Mouse (Mus musculus) G1E-ER4 (cell line): ENCODE measurements around the gene Isyna1. TPM values are rescaled to one million over a fixed set of nuclear protein-coding genes. Genes with fewer than 3 reads are reported as not detected.

ENCODE experiments used
- GATA1 ChIP-seq: IDR thresholded peaks from one replicate; pipeline ENCODE4 v1.8.0; 2012; ENCODE audit warnings: low read length, inconsistent platforms
- polyA plus RNA-seq: library from polyadenylated mRNA; stranded (reverse); fragments of >175 nt; gene quantifications from 2 replicates; pipeline ENCODE4 v1.2.3, GENCODE M21; 2012

Gene Isyna1
- 184 and 204 TPM in 2 replicates for polyA plus RNA-seq

DNA sequence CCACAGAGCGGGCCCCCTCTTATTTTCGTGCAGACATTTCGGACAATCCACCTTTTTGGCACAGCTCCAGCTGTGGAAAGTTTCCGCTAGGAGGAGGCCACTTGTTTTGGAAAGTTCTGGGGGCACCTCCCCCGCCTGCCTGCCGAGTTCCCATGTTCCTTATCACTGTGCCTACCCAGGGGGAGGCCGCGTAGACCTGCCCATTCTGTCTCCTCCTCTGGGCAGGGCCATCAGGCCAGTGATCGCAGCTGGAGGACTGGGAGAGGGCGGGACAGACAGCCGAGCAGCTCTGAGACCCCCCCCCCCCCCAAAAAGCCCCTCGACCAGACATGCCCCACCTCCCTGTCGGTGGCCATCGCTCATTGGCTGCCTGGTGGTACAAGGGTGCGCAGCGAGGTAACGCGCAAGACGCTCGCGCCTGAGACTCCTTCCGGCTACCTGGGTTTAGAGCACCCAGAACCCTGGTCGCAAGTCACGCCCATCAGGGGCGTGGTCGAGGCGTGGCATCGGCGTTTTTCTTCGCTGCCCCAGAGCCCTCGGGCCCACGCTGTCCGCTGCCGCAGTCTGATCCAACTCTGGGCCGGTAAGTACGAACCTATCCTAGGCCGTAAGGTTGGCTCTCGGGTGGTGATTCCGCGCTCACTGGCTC, at the start of gene Isyna1:
Gene Isyna1 (plus strand): TSS at position 413 of the 649 bp plus-strand sequence.
- TF ChIP-seq GATA1: no peak

DNA sequence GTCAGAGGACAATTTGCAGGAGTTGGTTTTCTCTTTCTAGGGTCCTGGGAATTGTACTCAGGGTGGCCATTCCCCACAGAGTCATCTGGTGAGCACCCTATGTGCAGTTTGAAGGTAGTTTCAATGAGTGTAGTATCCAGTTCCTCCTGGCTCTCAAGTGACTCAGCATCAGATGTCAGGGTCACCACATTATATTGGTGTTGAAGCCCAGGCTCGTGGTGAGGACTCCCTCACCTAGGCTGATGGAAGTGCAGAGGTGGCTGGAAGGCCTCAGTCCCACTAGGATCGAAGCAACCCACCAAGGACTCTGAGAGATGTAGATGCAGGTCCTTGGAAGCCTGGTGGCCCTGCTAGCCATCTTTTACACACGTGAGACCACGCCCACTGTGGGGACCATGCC, 47.8 kb upstream of the Isyna1 start:
- TF ChIP-seq GATA1: no peak

DNA sequence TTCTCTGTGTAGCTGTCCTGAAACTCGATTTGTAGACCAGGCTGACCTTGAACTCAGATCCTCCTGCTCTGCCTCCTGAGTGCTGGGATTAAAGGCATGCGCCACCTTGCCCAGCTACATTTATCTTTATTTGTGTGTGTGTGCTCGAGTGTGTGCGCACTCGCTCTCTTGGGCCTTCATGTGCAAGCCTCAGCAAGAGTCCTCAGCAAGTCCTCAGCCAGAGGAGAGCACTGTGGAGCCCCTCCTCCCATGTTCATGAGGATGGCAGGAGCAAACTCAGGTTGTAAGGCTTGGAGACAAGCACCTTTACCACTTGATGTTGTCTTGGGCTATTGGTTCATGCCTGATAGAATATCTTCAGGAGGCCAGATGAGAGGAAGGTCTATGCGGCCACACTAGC, 46.4 kb upstream of the Isyna1 start:
- no peak for TF ChIP-seq GATA1

DNA sequence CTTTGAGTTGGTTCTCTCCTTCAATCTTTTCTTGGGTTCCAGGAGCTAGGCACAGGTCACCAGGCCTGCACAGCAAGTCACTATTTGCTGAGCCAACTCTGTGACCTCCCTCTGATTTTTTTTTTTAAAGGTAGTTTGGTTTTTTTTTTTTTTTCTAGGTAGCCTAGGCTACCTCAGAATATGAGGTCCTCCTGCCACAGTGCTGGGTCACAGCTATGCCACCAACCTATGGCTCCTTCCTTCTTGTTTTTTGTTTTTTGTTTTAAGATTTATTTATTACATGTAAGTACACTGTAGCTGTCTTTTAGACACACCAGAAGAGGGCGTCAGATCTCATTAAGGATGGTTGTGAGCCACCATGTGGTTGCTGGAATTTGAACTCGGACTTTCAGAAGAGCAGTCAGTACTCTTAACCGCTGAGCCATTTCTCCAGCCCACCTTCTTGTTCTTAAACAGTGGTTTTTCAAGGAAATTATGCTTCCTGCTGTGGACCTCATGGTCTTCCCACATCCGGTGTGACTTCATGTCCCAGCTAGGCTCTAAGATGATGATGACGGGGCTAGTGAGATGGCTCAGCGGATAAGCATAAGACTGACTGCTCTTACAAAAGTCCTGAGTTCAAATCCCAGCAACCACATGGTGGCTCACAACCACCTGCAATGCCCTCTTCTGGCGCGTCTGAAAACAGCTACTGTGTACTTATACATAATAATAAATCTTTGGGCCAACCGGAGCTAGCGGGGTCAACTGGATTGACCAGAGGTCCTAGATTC, 44.6 kb upstream of the Isyna1 start:
- TF ChIP-seq GATA1: no peak

DNA sequence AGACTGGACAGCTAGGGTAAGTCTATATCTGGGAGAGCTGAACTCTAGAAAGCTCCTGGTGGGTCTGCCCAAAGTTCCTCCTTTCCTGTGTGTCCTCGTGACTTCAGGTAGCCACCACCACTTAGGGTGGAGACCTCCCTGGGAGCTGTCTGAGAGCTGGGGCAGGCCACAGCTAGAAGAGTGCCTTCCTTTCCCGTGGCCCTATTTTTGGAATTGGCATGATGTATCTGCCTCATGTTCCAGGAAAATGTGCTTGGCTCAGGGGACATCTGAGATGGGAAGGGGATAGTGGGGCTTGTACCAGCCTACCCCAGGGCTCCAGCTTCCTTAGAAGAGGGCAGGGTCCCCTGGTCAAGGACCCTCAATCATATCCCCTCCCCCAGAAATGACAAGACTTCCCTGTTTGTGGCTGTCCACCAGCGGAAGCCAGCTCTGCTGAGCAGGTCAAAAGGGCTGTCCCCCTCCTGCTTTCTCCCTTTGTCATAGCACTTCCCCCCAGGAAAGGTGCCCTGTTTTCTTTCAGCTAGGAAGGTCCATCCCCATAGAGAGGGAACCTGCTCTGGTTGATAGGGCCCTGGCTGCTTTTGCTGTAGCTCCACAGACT, 42.5 kb upstream of the Isyna1 start:
- no peak for TF ChIP-seq GATA1

DNA sequence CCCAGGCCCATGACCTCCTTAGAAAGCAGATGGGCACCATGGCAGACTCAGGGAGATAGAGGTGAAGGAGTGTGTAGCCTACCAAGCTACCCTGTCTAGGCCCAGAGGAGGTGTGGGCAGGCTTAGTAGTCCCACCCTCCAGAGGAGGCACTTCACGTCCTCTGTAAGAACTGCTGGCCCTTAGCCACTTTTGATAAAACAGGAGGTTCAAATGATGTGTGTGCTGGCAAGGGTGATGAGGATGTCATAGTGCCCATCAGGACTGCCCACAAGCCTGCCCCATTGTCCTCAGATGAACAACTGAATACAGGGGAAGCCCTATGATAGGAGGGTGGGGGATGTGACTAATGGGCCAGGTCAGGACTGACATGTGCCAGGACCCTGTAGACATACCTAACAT, 41.3 kb upstream of the Isyna1 start:
- TF ChIP-seq GATA1: no peak

DNA sequence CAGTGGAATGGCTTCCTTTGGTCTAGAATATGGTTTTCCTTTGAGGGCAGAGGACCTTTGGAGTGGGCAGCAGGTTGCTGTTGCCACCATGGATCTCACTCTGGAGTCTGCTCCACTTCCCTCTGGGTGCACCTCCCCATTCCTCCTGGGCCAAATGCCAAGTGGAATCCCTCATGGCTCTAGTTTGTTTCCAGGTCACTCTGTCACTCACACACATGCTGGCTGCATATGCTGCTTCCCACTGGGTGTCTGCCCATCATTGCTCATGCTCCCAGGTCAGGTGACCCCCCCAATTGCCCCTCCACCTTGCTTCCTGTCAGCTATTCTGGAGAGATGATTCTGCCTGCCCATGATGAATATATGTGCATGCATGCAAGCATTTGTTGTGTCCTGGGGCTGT, 40.4 kb upstream of the Isyna1 start:
- no peak for TF ChIP-seq GATA1

DNA sequence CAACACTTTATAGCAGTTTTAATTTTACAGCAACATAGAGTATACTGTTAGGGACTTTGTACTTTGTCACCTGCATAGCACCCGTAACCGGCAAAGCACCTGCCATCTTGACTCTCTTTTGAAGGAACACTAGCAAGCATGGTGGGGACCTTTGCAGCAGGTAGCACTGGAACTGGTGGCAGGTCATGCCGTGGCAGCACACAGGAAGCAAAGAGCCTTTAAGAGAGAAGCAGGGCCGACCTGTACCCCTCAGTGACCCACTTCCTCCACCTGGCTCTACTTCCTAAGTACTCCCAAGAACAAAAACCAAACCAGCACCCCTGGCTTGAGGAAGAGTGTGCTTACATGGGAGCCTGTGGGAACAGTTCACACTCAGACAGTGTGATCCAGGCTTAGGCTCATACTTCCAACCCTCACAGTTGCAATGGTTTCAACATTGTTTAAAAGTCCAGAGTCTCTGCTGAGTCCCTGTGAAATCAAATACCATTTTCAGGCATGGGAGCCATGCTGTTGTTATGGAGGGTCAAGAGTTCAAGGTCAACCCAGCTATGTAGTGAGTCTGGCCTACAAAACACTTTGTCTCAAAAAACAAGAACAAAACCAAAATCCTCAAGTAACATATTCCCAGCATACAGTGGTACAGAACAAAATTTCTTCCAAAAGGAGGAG, 39.0 kb upstream of the Isyna1 start:
- no peak for TF ChIP-seq GATA1

DNA sequence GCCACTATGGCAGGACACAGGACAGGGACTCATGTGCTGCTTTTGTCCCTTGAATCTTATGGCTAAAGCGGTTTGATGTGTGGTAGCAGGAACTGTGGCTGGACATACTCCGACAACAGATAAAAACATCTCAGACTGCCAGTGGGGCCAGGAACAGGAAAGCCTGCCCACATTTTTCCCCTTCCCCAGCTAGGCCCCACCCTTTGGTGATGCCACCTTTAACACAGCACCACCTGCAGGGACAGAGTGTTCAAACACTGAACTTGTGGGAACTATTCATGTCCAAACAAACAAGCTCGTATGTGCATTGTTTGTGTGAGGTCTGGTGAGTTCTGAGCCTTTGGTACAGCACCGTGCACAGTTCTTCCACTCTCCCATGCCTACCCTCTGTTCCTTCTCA, 35.8 kb upstream of the Isyna1 start:
- no peak for TF ChIP-seq GATA1

DNA sequence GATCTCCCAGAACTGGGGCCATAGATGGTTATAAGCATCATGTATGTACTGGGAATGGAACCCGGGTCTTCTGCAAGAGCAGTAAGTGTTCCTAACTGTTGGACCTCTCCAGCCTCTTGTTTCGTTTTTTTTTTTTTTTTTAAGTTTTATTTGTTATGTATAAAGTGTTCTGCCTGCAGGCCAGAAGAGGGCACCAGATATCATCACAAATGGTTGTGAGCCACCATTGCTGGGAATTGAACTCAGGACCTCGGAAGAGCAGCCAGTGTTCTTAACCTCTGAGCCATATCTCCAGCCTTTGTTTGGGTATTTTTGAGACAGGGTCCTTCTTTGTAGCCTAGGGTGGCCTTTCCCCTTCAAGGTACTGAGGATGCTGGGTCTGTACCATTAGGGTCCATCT, 35.2 kb upstream of the Isyna1 start:
- no peak for TF ChIP-seq GATA1

DNA sequence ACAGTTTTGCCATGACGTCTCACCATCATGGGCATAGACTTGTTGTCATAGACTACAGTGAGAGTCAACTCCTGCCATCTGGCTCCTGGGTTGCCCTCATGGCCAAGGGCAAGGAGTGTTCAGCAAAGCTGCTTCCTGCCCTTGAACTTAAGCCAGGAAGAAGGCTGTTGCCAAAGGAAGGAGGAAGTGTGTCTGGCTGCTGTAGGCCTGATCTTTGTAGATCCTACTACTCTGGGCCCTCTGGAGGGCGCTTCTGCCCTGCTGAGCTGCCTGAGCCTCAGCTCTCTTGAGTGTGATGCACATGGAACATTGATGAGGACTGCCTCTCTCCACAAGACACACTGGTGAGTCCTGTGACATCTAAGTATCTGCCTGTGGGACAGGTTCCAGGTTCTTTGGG, 34.1 kb upstream of the Isyna1 start:
- no peak for TF ChIP-seq GATA1

DNA sequence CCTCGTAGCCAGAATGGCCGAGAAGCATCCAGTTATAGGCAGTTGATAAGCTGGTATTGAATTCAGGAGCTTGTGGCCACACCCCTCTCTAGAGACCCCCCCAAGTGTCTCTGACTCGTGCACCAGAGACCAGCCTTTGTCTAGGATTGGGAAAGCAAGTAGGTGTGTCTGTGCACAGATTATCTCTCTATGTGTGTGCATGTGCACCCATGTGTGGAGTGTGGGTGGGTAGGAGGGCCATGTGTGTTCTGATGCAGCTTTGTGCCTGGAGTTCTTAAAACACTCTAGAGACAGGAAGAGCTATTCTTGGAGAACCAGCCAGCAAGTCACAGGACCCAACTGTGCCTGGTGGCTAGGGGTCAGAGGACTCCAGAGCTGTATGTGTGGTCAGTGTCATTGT, 33.6 kb upstream of the Isyna1 start:
- TF ChIP-seq GATA1: no peak

DNA sequence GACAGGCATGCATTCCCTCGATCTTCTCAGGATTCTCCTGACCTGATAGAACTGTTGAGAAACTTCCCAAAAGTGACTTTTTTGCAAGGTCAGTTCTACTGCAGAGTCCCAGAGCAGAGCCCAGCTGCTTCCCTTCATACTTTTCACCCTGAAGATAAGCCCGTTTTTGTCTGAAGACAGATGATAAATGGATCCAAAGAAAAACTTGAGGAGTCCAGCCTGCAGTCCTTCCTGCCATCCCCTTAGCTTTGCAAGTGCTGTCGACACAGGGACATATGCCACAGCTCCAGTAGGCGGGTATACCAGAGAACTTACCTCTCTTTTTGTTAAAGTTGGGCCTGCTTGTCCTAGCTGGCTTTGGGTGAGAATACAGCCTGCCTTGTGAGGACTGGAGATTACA, 32.8 kb upstream of the Isyna1 start:
- TF ChIP-seq GATA1: no peak

DNA sequence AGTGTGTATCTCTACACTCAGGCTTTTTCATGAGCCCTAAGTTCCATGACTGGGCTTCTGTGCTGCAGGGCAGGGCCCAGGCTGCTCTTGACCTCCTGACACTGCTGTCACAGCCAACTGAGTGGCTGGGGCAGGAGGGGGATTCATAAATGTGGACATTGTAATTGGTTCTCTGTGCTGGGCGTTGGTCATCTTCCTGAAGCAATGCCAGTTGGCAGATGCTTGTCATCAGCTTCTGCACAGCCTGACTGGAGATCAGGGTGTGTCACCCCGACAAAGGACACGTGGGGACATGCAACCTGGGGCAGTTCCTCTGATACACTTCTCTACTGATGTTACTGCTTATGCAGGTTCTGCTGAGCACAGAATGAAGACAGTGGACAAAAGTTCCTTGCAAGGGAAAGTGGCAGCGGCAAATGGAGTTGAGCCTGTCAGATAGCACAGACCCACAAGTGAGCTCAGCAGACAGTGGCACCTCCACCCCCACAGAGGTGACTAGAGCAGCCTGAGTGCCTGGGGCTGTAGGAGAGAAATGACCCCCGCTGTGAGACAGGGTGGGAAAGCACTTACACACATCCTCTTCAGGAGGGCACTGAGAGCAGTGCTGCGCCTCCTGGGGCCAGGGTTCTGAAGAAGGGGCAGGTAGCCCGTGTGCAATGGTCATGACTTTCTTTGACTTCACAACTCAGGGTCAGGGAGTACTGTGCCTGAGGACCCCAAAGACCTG, 32.2 kb upstream of the Isyna1 start:
- TF ChIP-seq GATA1: no peak

DNA sequence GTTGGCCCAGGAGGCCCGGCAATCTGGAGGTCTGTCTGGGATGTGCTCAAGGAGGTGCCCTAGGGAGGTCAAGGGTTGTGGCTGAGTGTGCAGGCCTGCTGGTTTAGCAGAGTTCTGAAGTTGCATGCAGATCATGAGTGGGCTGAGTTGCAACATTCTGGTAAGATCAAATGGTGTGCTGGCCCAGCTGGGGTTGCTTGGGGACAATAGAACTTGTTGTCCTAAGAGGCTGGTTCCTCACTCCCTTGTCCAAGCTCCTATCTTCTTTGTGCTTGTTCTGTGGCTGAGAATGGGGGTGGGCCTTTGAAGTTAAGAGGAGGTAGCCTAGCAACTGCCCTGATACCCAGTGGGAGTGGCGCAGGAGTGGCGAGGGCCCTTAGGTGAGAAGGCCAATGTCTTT, 31.4 kb upstream of the Isyna1 start:
- TF ChIP-seq GATA1: no peak
